Mouse (Mus musculus): ENCODE data around the gene Dclre1c. TPM values are rescaled to one million over a fixed set of nuclear protein-coding genes. Genes with fewer than 3 reads are reported as not detected.
"Not testable (repeated sequence)": the region's sequence is repeated elsewhere in the genome, so short reads cannot be mapped to it uniquely, and the experiment has no call there.

Gene Dclre1c
- 1 to 10 TPM; 7.6 to 7.8 TPM for total RNA-seq (2021)
- long read RNA-seq, experiment 1, partial matches to known transcripts, result 0 of 1 reads
- long read RNA-seq, experiment 1, other reads (novel, unspliced or antisense), result 1 of 1 reads
- long read RNA-seq, experiment 2, partial matches to known transcripts, result 0 of 6 reads
- long read RNA-seq, experiment 2, other reads (novel, unspliced or antisense), result 2 of 6 reads

DNA sequence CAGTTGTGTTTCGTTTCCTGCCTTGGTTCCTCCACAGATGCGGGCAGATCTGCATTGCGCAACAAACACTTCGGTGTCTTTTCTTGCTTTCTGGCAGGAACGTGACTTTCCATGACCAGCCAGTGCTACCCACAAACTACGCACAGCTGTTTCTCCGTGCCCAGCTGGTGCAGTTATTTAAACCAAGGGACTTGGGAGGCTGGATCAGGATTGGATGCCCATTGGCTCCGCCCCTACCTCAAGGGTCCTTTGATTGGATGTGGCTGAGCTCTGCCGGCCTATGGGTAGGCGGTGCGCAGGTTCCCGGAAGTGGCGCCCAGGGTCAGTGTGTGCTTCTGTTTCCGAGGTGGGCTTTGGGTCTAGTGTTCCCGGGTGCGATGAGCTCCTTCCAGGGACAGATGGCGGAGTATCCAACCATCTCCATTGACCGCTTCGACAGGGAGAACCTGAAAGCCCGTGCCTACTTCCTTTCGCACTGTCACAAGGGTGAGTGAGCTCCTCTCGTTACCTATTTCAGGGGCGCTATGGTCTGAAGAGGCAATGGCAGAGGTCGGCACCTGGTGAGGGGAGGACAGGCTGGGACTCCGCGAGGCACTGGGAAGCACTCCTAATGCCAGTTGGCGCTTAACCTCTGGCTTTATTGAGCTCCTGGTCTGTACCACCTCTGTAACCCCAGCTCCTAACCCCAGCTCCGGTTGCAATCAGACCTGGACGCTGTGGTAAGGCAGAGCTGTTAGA is at the start of gene Dclre1c:
Dclre1c (plus strand) TSS at position 291 of the 738 bp plus-strand sequence.
- DNase-seq (ENCODE audit: low spot score in 2 of 2), result peak; percentile 75 to 78

DNA sequence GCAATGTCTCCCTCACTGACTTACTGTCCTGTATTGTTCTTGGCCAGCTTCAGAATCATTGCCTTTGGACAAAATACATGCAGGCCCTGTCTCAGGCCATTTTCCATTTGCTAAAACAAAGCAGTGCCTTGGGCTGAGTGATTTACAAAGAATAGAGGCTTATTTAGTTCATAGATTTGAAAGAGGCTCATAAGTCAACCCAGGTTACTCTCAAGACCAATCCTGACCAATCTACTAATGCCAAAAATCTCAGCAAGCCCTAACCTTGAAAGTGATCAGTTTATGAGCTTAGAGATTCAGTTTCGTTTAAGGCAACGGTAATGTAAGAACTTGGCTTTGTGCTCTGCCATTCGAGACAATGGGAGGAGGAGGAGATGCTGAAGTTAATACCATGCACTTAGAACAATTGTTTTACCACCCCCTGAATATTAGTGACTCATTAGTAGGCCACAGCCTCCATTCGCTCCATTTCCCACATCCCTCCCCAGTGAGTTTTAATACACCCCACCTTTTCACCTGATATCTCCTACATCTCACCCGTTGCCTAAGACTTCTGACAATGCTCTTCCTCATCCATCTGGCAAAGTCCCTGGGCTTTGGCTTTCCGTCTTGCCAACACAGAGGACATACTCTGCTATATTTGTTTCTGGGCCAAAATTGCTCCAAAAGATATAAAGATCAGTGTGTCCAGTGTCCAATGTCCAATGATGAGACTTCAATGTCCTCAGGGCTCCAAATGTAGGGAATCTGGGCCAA is 36.6 kb upstream of the Dclre1c start:
- no peak for DNase-seq (ENCODE audit: low spot score in 2 of 2)

DNA sequence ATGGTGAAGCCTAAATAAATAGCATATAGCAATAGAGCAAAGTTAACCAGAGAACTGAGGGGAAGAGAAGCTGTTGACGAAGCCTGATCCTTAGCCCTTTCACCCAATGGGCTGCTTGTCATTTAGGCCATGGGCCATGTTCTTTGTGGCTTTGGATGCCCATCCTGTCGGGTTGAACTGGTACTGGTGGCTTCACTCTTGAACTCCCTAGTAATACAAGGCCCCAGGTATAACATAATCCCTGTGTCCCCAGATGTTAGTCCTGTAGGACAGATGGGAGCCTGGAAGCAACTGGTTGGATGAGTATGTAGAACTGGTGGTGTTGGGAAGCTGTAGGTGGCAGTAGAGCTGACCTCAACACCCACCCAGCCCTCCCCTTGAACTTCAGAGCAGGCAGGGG is 32.0 kb upstream of the Dclre1c start:
- DNase-seq (ENCODE audit: low spot score in 2 of 2), result no peak

DNA sequence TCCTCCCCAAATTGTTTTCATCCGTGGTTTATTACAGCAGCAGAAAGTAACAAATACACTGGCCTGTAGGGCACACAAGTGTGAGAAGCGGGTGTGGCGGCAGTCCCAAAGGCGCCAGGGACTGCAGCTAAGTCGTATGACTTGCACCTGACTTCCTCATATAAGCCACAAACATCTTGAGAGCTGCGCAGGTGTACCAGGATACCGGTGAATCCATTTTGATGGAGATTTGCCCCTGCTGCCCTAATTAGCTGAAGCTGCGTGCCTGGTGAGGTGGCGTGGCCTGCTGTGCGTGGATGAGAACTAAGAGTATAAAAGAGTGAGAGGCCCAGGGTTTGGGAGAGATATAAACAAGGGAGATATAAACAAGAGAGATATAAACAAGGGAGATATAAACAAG is 26.8 kb upstream of the Dclre1c start, which contains the start of gene Olah:
Olah (minus strand) TSS at position 101 of the 400 bp plus-strand sequence.
- not testable (repeated sequence) for DNase-seq (ENCODE audit: low spot score in 2 of 2)

DNA sequence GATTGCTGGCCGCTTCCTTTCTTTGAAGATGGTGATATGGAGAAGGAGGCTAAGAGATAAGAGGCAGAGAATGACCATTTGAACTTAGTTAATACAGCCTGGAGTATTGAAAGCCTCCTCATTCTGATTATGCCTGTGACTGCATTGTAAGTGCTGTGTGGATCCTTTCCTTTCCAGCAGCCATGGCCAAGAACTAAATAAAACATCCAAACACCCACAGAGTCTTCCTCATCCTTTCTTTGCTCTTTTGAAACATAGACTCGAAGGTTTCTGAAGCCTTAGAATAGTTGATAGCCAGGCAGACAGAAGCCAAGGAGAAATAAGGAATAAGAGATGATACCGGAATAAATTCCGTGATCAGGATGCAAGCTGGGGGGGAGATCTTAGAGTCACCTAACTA is 17.9 kb upstream of the Dclre1c start:
- no peak for DNase-seq (ENCODE audit: low spot score in 2 of 2)

DNA sequence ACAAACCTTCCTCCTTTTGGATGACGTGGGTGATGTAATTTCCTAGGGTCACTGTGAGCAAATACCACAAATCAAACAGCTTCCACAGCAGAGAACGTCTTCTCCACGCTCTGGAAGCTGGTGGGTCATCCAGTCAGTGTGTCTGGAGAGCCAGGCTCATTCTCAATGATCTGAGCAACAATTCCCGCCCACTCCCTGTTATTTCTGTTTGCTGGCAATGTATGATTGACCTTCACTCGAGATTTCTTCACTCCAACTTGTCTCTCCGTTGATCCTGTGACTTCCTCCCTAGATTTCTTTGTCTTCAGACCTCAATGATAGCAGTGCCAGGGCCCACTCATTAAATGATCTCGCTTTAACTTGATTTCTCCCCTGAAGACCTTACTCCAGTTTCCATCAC is 16.2 kb upstream of the Dclre1c start:
- no peak for DNase-seq (ENCODE audit: low spot score in 2 of 2)

DNA sequence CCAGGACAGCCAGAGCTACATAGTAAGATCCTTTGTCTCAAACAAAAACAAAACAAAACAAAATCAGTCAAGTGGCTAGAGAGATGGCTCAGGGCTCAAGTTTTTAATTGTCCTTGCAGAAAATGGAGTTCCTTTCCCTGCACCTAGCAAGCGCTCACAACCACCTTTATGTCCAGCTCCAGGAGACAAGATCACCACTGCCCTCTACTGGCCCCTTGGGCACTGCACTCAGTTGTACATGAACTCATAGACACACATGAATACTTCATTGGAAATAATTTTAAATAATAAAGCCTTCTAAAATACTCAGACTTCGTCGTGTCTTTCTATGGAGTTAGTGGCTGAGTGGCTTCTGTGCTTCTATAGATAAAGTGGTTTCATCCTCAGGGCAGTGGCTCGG is 9.7 kb upstream of the Dclre1c start:
- DNase-seq (ENCODE audit: low spot score in 2 of 2), result peak; percentile 51 to 58

DNA sequence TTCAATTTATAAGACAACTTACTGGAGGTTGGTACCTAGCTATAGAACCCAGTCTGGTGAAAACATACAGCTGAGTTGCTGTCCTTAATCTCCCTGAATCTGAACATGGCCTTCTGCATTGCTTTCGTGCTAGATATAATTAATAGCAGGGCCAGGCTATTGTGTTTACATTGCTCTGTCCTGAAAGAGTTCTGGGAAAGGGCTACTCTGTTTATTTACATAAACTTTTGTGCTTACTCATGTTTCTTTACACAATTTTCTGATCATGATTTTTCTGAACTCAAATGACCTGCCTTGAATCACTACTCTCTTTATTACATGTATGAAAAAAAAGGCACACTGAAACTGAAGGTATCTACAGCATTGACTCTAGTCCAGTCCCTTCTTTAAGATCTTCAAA is 8.3 kb upstream of the Dclre1c start:
- no peak for DNase-seq (ENCODE audit: low spot score in 2 of 2)

DNA sequence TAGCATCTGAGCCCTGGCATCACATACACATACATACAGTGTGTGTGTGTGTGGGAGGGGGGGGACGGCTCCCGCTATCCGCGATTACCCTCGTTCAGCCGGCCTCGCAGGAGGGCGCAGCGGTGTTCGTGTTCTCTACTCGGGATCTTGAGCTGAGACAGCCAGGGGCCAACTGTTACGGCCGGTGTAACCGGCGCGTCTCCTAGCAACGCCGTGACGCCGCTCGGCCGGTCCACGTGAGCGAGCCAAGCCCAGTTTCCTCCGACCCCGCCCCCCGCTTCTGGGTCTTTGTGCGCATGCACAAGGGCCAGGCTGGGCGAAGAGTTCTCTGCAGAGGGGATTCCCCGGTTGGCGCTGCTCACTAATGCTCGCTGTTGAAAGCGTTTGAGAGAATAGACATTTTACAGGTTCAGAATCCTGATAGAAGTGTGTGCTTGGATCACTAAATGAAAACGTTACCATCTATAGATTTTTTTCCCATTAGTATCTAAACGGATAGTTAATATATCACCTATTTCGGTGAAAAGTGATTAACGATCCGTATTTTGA is 5.0 kb upstream of the Dclre1c start:
- DNase-seq (ENCODE audit: low spot score in 2 of 2), result peak; percentile 96 to 97

DNA sequence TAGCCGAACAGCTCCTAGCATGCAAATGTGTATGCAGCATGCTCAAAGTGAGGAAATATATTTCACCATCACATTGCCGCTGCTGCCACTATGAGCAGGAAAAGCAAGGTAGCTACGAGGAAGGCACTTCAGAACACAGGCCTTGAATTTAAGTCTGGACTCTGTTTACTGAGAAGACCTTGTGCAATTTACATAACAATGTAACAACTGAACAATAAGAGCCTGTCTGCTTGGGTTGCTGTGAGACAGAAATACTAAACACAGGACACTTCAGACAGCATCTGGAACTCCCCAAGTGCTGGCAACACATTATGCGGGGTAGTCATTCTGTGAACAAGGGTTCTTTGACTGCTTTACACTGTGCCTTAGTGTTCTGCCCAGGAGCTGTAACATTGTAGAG is 3.8 kb upstream of the Dclre1c start:
- DNase-seq (ENCODE audit: low spot score in 2 of 2), result no peak

DNA sequence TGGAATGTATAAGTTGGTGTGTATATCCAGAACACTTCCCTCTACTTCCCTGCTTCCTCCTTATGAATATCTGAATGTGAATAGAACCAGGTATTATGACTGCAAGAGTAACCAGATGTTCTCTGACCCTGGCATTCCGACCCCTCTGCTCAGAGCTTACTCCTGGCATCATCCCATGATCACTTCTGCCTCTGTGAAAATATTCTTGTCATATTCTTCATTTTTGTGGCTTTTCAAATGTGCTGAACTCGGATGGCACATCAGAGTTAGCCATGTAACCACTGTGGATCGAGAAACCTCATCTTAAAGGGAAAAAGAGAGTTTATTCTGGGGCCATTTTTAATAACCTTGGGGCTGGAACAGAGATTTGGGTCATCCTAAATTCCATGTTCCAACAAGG is 1.4 kb upstream of the Dclre1c start, which contains the start of gene Meig1:
Meig1 (minus strand) TSS at position 101 of the 400 bp plus-strand sequence.
- no peak for DNase-seq (ENCODE audit: low spot score in 2 of 2)

DNA sequence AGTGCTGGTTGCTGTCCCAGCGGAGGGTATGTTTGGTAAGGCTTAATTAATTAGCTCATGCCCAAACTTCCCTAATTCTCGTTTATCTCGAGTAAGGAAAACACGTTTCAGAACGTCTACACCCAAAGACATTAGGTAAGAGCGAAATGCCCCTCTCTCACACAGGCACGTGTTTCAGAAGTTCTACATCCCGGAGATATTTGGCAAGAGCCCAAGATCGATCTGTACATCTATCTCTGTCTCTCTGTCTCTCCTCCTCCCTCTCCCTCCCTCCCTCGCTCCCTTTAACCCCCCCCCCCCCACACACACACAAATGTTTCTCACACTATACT is 614 bp downstream of the Dclre1c start:
- no peak for DNase-seq (ENCODE audit: low spot score in 2 of 2)

DNA sequence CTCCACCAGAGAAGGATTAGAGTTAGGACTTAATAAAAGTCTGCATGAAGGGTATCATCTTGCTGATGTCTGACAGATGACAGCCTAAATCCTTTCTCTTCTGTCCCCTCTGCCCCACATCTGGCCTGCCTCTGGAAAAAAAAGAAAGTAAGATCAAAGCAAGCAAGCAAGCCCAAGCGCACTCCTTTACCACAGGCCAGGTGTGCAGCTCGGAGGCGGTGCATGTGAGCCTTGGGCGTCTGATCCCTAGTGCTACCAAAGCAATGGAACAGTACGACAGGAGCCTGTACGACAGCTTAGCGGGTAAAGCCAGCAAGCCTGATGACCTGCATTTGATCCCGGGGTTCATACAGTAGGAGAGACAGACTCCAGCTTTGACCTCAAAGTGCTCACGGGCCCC is 7.0 kb downstream of the Dclre1c start:
- DNase-seq (ENCODE audit: low spot score in 2 of 2), result no peak

DNA sequence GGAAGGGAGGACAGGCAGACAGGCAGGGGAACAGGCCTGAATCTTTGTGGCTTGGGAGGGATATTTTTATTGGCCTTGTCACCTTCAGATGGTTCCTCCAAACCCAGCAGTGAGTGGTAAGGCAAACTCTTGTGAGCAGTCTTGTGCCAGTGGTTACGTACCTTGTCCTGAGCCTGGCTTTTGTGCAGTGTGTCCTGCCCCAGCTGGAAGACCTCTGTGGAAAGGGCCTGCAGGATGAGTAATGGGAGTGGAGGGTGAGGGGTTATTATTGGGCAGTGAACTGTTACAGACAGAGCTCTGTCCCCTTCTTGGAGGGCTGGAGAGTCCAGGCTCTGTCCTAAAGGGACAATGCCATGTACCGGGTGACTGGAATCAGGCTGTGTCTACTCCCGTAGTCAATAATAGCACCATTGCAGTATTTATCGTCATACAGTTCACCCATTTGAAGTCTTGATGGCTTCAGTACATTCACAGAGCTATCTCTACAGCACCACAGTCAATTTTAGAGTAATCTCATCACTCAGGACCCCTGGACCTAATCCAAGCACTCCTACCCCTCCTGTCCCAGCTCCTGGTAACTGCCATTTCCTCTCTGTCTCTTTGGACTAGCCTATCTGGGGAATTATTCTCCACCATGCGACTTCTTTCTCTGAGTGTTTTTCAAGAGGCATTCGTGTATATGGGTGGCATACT is 11.6 kb downstream of the Dclre1c start:
- no peak for DNase-seq (ENCODE audit: low spot score in 2 of 2)

DNA sequence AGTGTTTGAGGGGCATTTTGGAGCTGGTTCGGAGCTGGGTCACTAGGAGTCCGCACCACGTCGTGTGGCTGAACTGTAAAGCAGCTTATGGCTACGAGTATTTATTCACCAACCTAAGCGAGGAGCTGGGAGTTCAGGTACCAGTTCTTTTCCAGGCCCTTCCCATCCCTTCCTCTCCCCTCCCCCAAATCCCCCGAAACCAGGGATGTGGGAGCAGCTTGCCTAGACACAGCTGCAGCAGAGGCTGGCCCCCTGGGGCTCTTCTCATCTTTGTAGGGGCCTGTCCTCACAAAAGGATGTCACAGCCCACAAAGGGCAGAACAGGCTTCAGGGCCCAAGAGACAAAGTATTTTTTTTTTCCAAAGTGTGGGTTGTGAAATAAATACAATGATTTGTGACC is 14.0 kb downstream of the Dclre1c start:
- no peak for DNase-seq (ENCODE audit: low spot score in 2 of 2)

DNA sequence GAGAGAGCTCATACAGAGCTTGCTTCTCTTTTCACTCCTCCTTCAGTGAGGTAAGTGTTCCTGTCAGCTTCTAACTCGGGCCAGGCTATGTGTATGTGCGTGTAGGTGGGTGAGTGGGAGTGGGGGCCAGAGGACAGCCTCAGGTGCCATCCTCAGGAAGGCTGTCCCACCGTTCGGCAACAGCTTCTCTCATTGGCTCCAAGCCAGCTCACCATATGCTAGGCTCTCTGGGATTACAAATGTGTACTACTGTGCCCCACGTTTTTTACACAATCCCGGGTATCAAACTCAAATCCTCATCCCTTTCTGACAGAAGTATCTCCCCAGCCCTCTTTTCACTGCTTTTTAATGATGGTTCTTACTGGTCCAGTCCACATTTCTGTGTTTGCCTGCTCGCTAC is 20.3 kb downstream of the Dclre1c start:
- no peak for DNase-seq (ENCODE audit: low spot score in 2 of 2)

DNA sequence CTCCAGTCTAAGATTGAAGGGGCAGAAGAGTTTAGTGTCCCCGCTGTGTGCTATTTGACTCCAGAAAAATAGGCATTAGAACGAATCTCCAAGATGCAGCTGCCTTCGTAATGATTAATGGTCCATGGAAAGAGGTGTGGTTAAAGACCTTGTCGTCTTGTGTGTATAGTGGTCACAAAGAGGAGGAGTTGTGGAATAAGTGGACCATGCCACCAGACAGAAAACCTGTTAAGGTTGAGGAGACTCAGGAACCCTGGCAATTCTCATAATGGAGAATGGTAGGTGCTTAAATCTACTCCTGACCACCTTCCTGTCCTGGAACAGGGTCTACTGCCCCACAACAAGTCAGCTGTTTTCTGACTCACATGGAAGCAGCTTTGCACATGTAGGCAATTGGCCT is 22.1 kb downstream of the Dclre1c start:
- DNase-seq (ENCODE audit: low spot score in 2 of 2), result no peak

DNA sequence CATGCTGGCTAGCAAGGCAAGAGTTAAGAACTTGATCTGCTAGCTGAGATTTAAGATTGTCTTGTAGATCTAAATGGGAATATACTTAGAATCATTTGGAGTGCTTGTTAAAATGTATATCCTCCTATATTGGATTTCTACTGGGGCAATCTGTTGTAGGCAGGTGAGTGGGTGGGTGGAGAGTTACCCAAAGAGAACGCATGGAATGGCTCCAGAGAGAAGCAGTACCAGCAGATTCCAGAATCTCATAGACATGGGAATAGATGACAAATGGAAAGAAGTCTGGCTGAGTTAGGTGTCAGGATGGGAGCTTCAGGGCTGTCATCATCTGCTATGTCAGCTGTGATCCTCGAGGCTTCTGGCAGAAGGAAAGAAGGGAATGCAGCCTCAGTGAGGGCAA is 25.5 kb downstream of the Dclre1c start:
- DNase-seq (ENCODE audit: low spot score in 2 of 2), result no peak

DNA sequence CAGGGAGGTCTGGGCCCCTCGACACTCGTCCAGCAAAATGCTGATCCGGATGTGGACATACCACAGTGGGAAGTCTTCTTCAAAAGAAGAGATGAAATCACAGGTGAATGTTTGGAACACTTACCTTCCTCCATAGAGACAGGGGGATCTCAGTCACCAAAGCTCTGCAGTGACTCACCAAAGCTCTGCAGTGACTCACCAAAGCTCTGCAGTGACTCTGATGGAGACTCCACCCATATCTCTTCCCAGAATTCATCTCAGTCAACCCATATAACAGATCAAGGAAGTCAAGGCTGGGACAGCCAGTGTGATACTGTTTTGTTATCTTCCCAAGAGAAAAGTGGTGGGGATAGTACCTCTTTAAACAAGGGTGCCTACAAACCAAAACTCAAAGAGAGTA is 29.2 kb downstream of the Dclre1c start:
- no peak for DNase-seq (ENCODE audit: low spot score in 2 of 2)

DNA sequence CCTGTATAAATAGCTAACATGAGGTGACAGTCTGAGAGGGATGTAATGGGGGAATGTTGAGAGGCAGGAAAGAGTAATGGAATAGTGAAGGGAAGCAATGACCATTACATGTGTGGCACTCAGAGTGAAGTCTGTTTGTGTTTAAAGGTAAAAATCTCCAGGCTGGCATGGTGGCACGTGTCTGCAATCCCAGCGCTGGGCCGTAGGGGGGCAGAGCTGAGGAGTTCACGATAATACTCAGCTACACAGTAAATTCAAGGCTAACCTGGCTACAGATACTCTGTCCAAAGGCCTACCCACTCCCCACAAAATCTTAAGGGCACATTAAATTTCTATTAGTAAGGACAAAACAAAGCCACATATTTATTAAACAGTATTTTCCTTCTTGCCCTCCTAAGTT is 32.7 kb downstream of the Dclre1c start:
- no peak for DNase-seq (ENCODE audit: low spot score in 2 of 2)

DNA sequence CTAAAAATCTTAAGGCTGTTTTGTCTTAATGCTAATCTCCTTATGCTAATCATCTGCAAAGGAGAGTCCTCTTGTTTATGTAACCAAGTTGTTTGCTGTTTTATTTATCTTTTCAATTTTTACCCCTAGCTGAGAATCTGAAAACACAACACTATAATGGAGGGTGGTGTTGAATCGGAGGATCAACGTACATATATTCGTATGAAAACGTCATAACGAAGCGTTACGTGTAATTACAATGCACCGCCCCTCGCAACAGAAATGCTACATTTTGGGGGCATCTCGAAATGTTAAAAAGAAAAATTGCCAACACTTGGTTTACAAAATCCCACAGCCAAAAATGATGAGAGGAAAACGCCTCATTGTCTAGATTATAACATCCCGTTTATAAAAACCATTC is 50.0 kb downstream of the Dclre1c start:
- DNase-seq (ENCODE audit: low spot score in 2 of 2), result no peak
